Mouse (Mus musculus): ENCODE results near the gene Atg5. TPM values are rescaled to one million over a fixed set of nuclear protein-coding genes. Genes with fewer than 3 reads are reported as not detected.
"Not testable (repeated sequence)": the region's sequence is repeated elsewhere in the genome, so short reads cannot be mapped to it uniquely, and the experiment has no call there.

Atg5 gene
- polyA plus RNA-seq, 1 experiment from 2014 or later = 52.6 TPM

DNA sequence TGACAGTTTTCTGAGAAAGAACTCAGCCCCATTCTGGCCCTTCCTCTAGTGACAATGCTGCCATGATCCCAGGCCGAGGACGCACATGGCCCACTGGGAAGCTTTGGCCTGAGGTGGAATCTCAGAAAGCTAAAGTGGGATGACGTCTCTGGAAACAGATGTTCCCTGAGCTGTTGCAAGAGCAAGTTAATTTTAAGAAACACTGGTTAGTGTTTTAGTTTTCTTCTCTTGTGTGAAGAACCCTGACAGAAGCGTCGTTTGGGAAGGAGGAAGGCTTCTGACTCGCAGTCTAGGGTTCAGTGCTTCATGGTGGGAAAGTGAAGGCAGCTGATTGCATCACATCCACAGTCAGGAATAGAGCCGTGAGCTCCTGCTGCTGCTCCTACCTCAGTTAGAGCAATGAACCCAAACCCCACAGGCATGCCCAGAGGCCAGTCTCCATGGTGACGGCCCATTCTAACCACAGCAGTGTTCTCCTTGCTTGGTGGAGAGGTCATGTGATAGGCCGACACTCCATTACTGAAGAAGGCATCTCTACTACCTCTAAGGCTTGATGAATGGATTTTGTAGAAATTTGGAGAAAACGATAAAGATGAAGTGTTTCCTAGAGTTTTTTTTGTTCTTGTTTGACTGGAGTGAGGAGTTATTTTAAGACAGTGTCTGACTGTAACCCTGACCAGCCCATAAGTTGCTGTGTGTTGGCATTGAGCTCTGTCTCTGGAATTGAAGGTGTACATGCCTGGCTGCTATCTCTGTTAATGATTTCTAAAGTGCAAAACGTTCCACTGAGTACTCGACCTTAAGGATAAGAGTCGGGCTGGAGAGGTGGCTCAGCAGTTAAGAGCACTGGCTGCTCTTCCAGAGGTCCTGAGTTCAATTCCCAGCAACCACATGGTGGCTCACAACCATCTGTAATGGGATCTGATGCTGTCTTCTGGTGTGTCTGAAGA, 57.7 kb downstream of the Atg5 start:
- TF ChIP-seq CTCF (IDR thresholded peaks at IDR 0.05; ENCODE audit: low read depth) = no peak
- peak; percentile 54; the same call in 1 of the 2 replicates for ATAC-seq (ENCODE audit: insufficient read depth)
- Histone ChIP-seq H3K27me3 (ENCODE audit: insufficient read depth, low read length) (no peaks in the 10 kb centered on the region), H3K36me3 (ENCODE audit: insufficient read depth) (0 out of 2 replicates have a peak, but pooled peaks cover 3% of the 10 kb centered on the region), H3K9ac (no peak overlapping the region), H3K4me1 (ENCODE audit: insufficient read depth) (0 out of 2 replicates have a peak, but pooled peaks cover 2% of the 10 kb centered on the region), H3K4me3 (ENCODE audit: low read depth, low read length) (no peak overlapping the region), H3K27ac (ENCODE audit: low read depth) (no peak overlapping the region), H3K4me2 (no peak overlapping the region), H3K9me3 (ENCODE audit: low read depth, low read length) (no peaks in the 10 kb centered on the region)
- 68% methylated on average over 13 of the region's 13 CpGs for WGBS
- no peak for DNase-seq

DNA sequence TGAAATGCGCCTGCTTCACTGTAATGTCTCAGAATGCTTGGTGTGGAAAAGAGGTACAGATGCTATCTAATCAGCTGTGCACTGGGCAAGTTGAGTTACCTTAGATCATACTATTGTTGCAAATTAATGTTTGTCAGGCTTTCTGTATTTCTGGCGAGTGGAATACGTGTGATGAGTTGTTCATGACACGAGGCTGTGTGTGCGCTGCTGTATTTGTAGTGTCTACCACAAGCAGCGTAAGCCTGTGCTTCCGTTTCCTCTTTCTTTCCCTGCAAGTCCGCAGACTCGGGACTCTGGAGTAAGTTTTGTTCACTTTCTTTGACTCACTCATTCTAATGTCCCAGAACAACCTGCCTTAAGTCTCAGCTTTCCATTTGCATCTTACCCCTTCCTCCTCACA, 58.9 kb downstream of the Atg5 start:
- 0 out of 2 replicates have a peak, but pooled peaks cover 2% of the 10 kb centered on the region for H3K4me1 ChIP-seq (ENCODE audit: insufficient read depth)
- H3K4me2 ChIP-seq = no peak overlapping the region
- DNase-seq (no peak), ATAC-seq (ENCODE audit: insufficient read depth) (no peak)
- WGBS = 87% methylated on average over 9 of the region's 9 CpGs
- no peaks in the 10 kb centered on the region for H3K36me3 ChIP-seq (ENCODE audit: insufficient read depth)
- no peak overlapping the region for H3K9ac ChIP-seq
- no peaks in the 10 kb centered on the region for H3K9me3 ChIP-seq (ENCODE audit: low read depth, low read length)
- H3K27me3 ChIP-seq (ENCODE audit: insufficient read depth, low read length) = no peaks in the 10 kb centered on the region
- H3K4me3 ChIP-seq (ENCODE audit: low read depth, low read length) = no peak overlapping the region
- H3K27ac ChIP-seq (ENCODE audit: low read depth) = no peak overlapping the region
- no peak for TF ChIP-seq CTCF (IDR thresholded peaks at IDR 0.05; ENCODE audit: low read depth)

DNA sequence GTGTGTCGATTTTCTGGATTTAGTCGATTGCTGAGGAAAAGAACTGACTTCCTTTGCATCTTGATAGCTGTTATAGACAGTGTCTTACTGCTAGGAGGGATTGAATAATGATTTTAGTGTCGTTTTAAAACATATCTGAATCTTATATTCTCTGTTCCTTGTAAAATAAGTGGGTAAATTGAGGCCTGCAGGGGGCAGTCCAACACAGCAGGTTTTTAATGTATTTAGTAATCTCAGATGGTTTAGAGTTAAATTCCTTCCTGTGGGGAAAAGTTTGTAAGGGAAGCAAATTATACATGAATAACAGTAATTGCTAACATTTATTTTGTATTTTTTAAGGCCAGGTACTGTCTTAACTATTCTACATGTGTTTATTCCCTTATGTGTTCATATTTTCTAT, 60.2 kb downstream of the Atg5 start:
- no peak overlapping the region for H3K4me2 ChIP-seq
- no peak overlapping the region for H3K27ac ChIP-seq (ENCODE audit: low read depth)
- no peaks in the 10 kb centered on the region for H3K36me3 ChIP-seq (ENCODE audit: insufficient read depth)
- 49% methylated on average over 3 of the region's 3 CpGs for WGBS
- TF ChIP-seq CTCF (IDR thresholded peaks at IDR 0.05; ENCODE audit: low read depth) = peak; percentile 67
- DNase-seq = peak; percentile 89
- H3K9ac ChIP-seq = no peak overlapping the region
- H3K9me3 ChIP-seq (ENCODE audit: low read depth, low read length) = no peaks in the 10 kb centered on the region
- no peaks in the 10 kb centered on the region for H3K4me1 ChIP-seq (ENCODE audit: insufficient read depth)
- no peak overlapping the region for H3K4me3 ChIP-seq (ENCODE audit: low read depth, low read length)
- no peak for ATAC-seq (ENCODE audit: insufficient read depth)
- H3K27me3 ChIP-seq (ENCODE audit: insufficient read depth, low read length) = no peaks in the 10 kb centered on the region

DNA sequence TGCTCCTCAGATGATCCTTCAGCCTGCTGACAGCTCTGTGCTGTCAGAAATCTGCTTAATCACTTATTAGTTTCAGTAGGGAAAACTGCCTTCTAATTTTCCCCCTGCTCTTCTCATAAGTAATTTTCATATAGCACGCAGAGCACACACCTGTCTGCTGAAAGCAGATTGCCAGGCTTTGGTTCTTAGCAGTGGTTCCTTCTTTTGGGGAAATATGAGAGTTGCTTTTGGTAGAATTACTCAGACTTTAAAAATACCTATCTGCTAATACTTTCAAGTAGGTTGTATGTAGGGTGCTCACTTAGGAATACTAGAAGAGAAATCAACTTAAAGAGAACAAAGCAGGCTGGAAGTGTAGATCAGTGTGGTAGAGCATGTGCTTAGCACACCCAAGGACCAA, 62.6 kb downstream of the Atg5 start:
- Histone ChIP-seq H3K4me2 (no peak overlapping the region), H3K27me3 (ENCODE audit: insufficient read depth, low read length) (no peaks in the 10 kb centered on the region), H3K36me3 (ENCODE audit: insufficient read depth) (no peaks in the 10 kb centered on the region), H3K4me1 (ENCODE audit: insufficient read depth) (no peaks in the 10 kb centered on the region), H3K9me3 (ENCODE audit: low read depth, low read length) (no peaks in the 10 kb centered on the region), H3K4me3 (ENCODE audit: low read depth, low read length) (no peak overlapping the region), H3K9ac (no peak overlapping the region), H3K27ac (ENCODE audit: low read depth) (no peak overlapping the region)
- no peak for DNase-seq
- 88% methylated on average over 1 of the region's 1 CpGs for WGBS
- TF ChIP-seq CTCF (IDR thresholded peaks at IDR 0.05; ENCODE audit: low read depth) = no peak
- ATAC-seq (ENCODE audit: insufficient read depth) = no peak

DNA sequence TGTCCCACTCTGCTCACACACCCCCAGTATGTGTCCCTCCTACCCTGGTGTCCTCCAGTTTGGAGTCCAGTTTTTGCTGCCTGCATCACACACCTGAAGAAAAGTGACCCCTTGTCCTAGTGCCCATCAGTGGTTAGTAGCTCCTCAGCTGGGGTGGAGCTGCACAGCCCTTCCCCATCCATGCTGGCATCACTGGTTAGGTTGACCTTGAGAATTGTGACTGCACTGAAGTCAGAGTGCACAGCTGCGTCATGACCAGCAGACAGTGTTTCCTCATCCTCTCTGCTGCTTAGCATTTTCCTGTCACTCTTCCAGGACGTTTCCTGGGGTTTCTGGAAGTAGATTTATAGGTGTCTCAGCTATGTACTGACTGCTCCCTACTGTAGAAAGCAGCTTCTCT, 63.3 kb downstream of the Atg5 start:
- DNase-seq (no peak), ATAC-seq (ENCODE audit: insufficient read depth) (no peak)
- no peak overlapping the region for H3K4me3 ChIP-seq (ENCODE audit: low read depth, low read length)
- H3K4me2 ChIP-seq = no peak overlapping the region
- H3K36me3 ChIP-seq (ENCODE audit: insufficient read depth) = no peaks in the 10 kb centered on the region
- H3K9ac ChIP-seq = no peak overlapping the region
- WGBS = 57% methylated on average over 2 of the region's 2 CpGs
- no peaks in the 10 kb centered on the region for H3K4me1 ChIP-seq (ENCODE audit: insufficient read depth)
- no peaks in the 10 kb centered on the region for H3K27me3 ChIP-seq (ENCODE audit: insufficient read depth, low read length)
- no peak overlapping the region for H3K27ac ChIP-seq (ENCODE audit: low read depth)
- H3K9me3 ChIP-seq (ENCODE audit: low read depth, low read length) = no peaks in the 10 kb centered on the region
- no peak for TF ChIP-seq CTCF (IDR thresholded peaks at IDR 0.05; ENCODE audit: low read depth)

DNA sequence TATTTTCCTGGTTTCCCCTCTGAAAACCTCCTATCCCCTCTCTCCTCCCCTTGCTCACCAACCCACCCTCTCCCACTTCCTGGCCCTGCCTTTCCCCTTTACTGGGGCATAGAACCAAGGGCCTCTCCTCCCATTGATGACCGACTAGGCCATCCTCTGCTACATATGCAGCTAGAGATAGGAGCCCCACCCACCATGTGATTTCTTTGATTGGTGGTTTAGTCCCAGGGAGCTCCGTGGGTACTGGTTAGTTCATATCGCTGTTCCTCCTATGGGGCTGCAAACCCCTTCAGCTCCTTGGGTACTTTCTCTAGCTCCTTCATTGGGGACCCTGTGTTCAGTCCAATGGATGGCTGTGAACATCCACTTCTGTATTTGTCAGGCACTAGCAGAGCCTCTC, 64.5 kb downstream of the Atg5 start:
- H3K27me3 ChIP-seq (ENCODE audit: insufficient read depth, low read length); H3K27ac ChIP-seq (ENCODE audit: low read depth); H3K4me1 ChIP-seq (ENCODE audit: insufficient read depth); H3K9me3 ChIP-seq (ENCODE audit: low read depth, low read length); DNase-seq; H3K36me3 ChIP-seq (ENCODE audit: insufficient read depth); H3K4me3 ChIP-seq (ENCODE audit: low read depth, low read length); H3K4me2 ChIP-seq; H3K9ac ChIP-seq; ATAC-seq (ENCODE audit: insufficient read depth): not testable (repeated sequence)
- WGBS = 87% methylated on average over 3 of the region's 3 CpGs

DNA sequence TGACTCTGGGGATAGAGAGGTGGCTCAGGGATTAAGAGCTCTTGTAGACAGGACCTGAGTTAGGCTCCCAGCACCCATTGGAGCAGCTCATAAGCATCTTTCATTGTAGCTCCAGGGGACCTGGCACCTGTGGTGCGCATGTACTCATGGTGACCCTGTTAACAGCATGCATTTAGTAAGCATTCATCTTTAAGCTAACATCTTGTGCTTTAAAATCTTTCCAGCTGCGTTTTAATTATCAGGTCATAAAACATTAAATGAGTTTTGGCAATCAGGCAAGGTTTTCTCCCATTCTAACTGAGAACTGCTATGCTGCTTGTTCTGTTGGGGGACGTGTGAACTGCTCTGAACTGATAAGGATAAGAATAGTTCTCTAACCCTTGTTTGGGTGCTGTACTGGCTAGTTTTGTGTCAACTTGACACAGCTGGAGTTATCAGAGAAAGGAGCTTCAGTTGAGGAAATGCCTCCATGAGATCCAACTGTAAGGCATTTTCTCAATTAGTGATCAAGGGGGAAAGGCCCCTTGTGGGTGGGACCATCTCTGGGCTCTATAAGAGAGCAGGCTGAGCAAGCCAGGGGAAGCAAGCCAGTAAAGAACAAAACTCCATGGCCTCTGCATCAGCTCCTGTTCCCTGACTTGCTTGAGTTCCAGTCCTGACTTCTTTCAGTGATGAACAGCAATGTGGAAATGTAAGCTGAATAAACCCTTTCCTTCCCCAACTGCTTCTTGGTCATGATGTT, 68.7 kb downstream of the Atg5 start:
- not testable (repeated sequence) for H3K36me3 ChIP-seq (ENCODE audit: insufficient read depth); H3K27ac ChIP-seq (ENCODE audit: low read depth); DNase-seq; H3K4me3 ChIP-seq (ENCODE audit: low read depth, low read length); H3K27me3 ChIP-seq (ENCODE audit: insufficient read depth, low read length); H3K4me2 ChIP-seq; H3K9ac ChIP-seq; ATAC-seq (ENCODE audit: insufficient read depth); H3K4me1 ChIP-seq (ENCODE audit: insufficient read depth); H3K9me3 ChIP-seq (ENCODE audit: low read depth, low read length)
- 72% methylated on average over 3 of the region's 3 CpGs for WGBS
